Mouse (Mus musculus) limb, embryonic 12.5 days (tissue): ENCODE data around the gene Cnksr3. TPM values are rescaled to one million over a fixed set of nuclear protein-coding genes. Genes with fewer than 3 reads are reported as not detected.

Experiments used
- ATAC-seq: fragments of 200-750 bp; cut with Nextera tagmentation; 2 replicates; pipeline ENCODE4 v1.8.0; 2017; ENCODE audit warnings: low read depth, moderate TSS enrichment; ENCODE audit not compliant: insufficient number of reproducible peaks, insufficient read depth, low FRiP score, low TSS enrichment
- H3K27ac ChIP-seq: fragments of 300-500 bp; sonication (generic); 2 replicates; pipeline ENCODE4 v1.5.1; 2016; ENCODE audit warnings: mild to moderate bottlenecking, moderate library complexity
- H3K27me3 ChIP-seq: fragments of 300-500 bp; sonication (generic); 2 replicates; pipeline ENCODE4 v1.6.1; 2016; ENCODE audit warnings: mild to moderate bottlenecking, moderate library complexity
- H3K36me3 ChIP-seq: fragments of 300-500 bp; sonication (generic); 2 replicates; pipeline ENCODE4 v1.6.1; 2016; ENCODE audit warnings: mild to moderate bottlenecking, moderate library complexity
- H3K4me1 ChIP-seq: fragments of 300-500 bp; sonication (generic); replicated peaks from 2 replicates; pipeline ENCODE4 v1.6.1; 2016
- H3K4me2 ChIP-seq: fragments of 300-500 bp; sonication (generic); 2 replicates; pipeline ENCODE4 v1.6.1; 2016; ENCODE audit warnings: mild to moderate bottlenecking, moderate library complexity
- H3K4me3 ChIP-seq: fragments of 300-500 bp; sonication (generic); replicated peaks from 2 replicates; pipeline ENCODE4 v1.5.1; 2016; ENCODE audit warnings: mild to moderate bottlenecking
- H3K9ac ChIP-seq: fragments of 300-500 bp; sonication (generic); replicated peaks from 2 replicates; pipeline ENCODE4 v1.6.1; 2016; ENCODE audit warnings: mild to moderate bottlenecking, moderate library complexity
- H3K9me3 ChIP-seq: fragments of 300-500 bp; sonication (generic); 2 replicates; pipeline ENCODE4 v1.6.1; 2016; ENCODE audit warnings: mild to moderate bottlenecking, moderate library complexity
- WGBS: fragments of 180-500 bp; shearing (Covaris S2); methylation state at CpG from one replicate; pipeline ENCODE4 v1.1.7; 2016; 5-methylcytosine and 5-hydroxymethylcytosine counted together
- polyA plus RNA-seq: library from polyadenylated mRNA; unstranded; fragments of >200 nt; fragmentation: Nextera tagmentation; extraction: Ambion mirVana; gene quantifications from 2 replicates; pipeline ENCODE4 v1.2.1, GENCODE M21; 2016

Gene Cnksr3
- 14.4 and 16.3 TPM in 2 replicates for polyA plus RNA-seq

- H3K4me3 ChIP-seq: peak within 1 kb of the TSS; percentile 76
- ATAC-seq: peak; percentile 88
- under 1% methylated on average over 73 of the region's 74 CpGs for WGBS
- peak within 1 kb of the TSS; percentile 95 for H3K27ac ChIP-seq
- H3K4me1 ChIP-seq: peaks cover 45% of the 10 kb centered on the region
- no peaks in the 10 kb centered on the region for H3K27me3 ChIP-seq
- H3K36me3 ChIP-seq: no peaks in the 10 kb centered on the region
- H3K9ac ChIP-seq: peak within 1 kb of the TSS; percentile 90
- no peaks in the 10 kb centered on the region for H3K9me3 ChIP-seq
- peak within 1 kb of the TSS; percentile 84 for H3K4me2 ChIP-seq
These were observed at the start of gene Cnksr3 for GRCm38 (mm10) chr10:7211696-7212482. Gene Cnksr3 (minus strand): TSS chr10:7212237.

GRCm38 (mm10) chr10:7260166-7261108, 48.4 kb upstream of the Cnksr3 start:
- Histone ChIP-seq H3K27me3 (no peaks in the 10 kb centered on the region), H3K9me3 (no peaks in the 10 kb centered on the region), H3K27ac (no peak overlapping the region), H3K36me3 (no peaks in the 10 kb centered on the region), H3K4me2 (no peak overlapping the region), H3K4me3 (no peak overlapping the region), H3K9ac (no peak overlapping the region), H3K4me1 (no peaks in the 10 kb centered on the region)
- 33% methylated on average over 10 of the region's 10 CpGs for WGBS
- no peak for ATAC-seq

GRCm38 (mm10) chr10:7258607-7259006, 46.6 kb upstream of the Cnksr3 start:
- no peak overlapping the region for H3K27ac ChIP-seq
- no peak overlapping the region for H3K4me3 ChIP-seq
- H3K27me3 ChIP-seq: no peaks in the 10 kb centered on the region
- no peak overlapping the region for H3K4me2 ChIP-seq
- H3K9ac ChIP-seq: no peak overlapping the region
- no peaks in the 10 kb centered on the region for H3K36me3 ChIP-seq
- 75% methylated on average over 5 of the region's 5 CpGs for WGBS
- ATAC-seq: no peak
- H3K9me3 ChIP-seq: no peaks in the 10 kb centered on the region
- no peaks in the 10 kb centered on the region for H3K4me1 ChIP-seq

- Histone ChIP-seq H3K4me2 (no peak overlapping the region), H3K27ac (no peak overlapping the region), H3K36me3 (no peaks in the 10 kb centered on the region), H3K9me3 (no peaks in the 10 kb centered on the region), H3K4me3 (no peak overlapping the region), H3K9ac (no peak overlapping the region), H3K27me3 (no peaks in the 10 kb centered on the region), H3K4me1 (no peaks in the 10 kb centered on the region)
- no peak for ATAC-seq
- 86% methylated on average over 2 of the region's 2 CpGs for WGBS
These were observed 38.4 kb upstream of the Cnksr3 start for GRCm38 (mm10) chr10:7250455-7250854.

- no peaks in the 10 kb centered on the region for H3K27me3 ChIP-seq
- no peak for ATAC-seq
- no peak overlapping the region for H3K4me3 ChIP-seq
- H3K4me1 ChIP-seq: peaks cover 15% of the 10 kb centered on the region
- no peaks in the 10 kb centered on the region for H3K9me3 ChIP-seq
- H3K27ac ChIP-seq: no peak overlapping the region
- H3K4me2 ChIP-seq: no peak overlapping the region
- WGBS: 32% methylated on average over 3 of the region's 5 CpGs
- no peaks in the 10 kb centered on the region for H3K36me3 ChIP-seq
- no peak overlapping the region for H3K9ac ChIP-seq
These were observed 22.6 kb upstream of the Cnksr3 start for GRCm38 (mm10) chr10:7234601-7235000.

- Histone ChIP-seq H3K27me3 (no peaks in the 10 kb centered on the region), H3K4me2 (no peak overlapping the region), H3K27ac (no peak overlapping the region), H3K9me3 (no peaks in the 10 kb centered on the region), H3K4me1 (peaks cover 12% of the 10 kb centered on the region), H3K9ac (no peak overlapping the region), H3K4me3 (no peak overlapping the region), H3K36me3 (no peaks in the 10 kb centered on the region)
- no peak for ATAC-seq
- 84% methylated on average over 3 of the region's 3 CpGs for WGBS
These were observed 5.6 kb upstream of the Cnksr3 start for GRCm38 (mm10) chr10:7217551-7218127.

GRCm38 (mm10) chr10:7214718-7215117, 2.7 kb upstream of the Cnksr3 start:
- no peak overlapping the region for H3K4me3 ChIP-seq
- no peaks in the 10 kb centered on the region for H3K27me3 ChIP-seq
- 83% methylated on average over 4 of the region's 4 CpGs for WGBS
- H3K4me2 ChIP-seq: no peak overlapping the region
- H3K9ac ChIP-seq: no peak overlapping the region
- no peak for ATAC-seq
- H3K27ac ChIP-seq: no peak overlapping the region
- peaks cover 24% of the 10 kb centered on the region for H3K4me1 ChIP-seq
- H3K9me3 ChIP-seq: no peaks in the 10 kb centered on the region
- H3K36me3 ChIP-seq: no peaks in the 10 kb centered on the region

- Histone ChIP-seq H3K27me3 (no peaks in the 10 kb centered on the region), H3K9ac (0 out of 2 replicates have a peak overlapping the region, but pooled peaks have one; percentile 46), H3K36me3 (no peaks in the 10 kb centered on the region), H3K4me1 (peaks cover 37% of the 10 kb centered on the region), H3K27ac (peak overlapping the region; percentile 95; the same call in 1 of the 2 replicates), H3K9me3 (no peaks in the 10 kb centered on the region), H3K4me3 (peak overlapping the region; percentile 76), H3K4me2 (peak overlapping the region; percentile 84)
- no peak for ATAC-seq
- 21% methylated on average over 10 of the region's 10 CpGs for WGBS
These were observed 1.1 kb upstream of the Cnksr3 start for GRCm38 (mm10) chr10:7213066-7213630.

GRCm38 (mm10) chr10:7212537-7212936, 500 bp upstream of the Cnksr3 start:
- Histone ChIP-seq H3K27me3 (no peaks in the 10 kb centered on the region), H3K36me3 (no peaks in the 10 kb centered on the region), H3K4me2 (peak overlapping the region; percentile 84), H3K4me3 (peak overlapping the region; percentile 76), H3K27ac (peak overlapping the region; percentile 95), H3K4me1 (peaks cover 39% of the 10 kb centered on the region), H3K9me3 (no peaks in the 10 kb centered on the region), H3K9ac (peak overlapping the region; percentile 46)
- peak; percentile 26; the same call in 1 of the 2 replicates for ATAC-seq
- 17% methylated on average over 10 of the region's 10 CpGs for WGBS

- WGBS: under 1% methylated on average over 41 of the region's 41 CpGs
These were observed 894 bp downstream of the Cnksr3 start for GRCm38 (mm10) chr10:7210991-7211695.

More at GRCm38 (mm10) chr10:7210991-7211695, 894 bp downstream of the Cnksr3 start:
- H3K27ac ChIP-seq: peak overlapping the region; percentile 95
- peaks cover 52% of the 10 kb centered on the region for H3K4me1 ChIP-seq
- no peaks in the 10 kb centered on the region for H3K36me3 ChIP-seq
- H3K9me3 ChIP-seq: no peaks in the 10 kb centered on the region
- H3K4me3 ChIP-seq: peak overlapping the region; percentile 76
- peak overlapping the region; percentile 84 for H3K4me2 ChIP-seq
- peak overlapping the region; percentile 90 for H3K9ac ChIP-seq
- no peaks in the 10 kb centered on the region for H3K27me3 ChIP-seq
- peak; percentile 86 for ATAC-seq
